Mouse (Mus musculus): ENCODE measurements around the gene Capn10. TPM values are rescaled to one million over a fixed set of nuclear protein-coding genes. Genes with fewer than 3 reads are reported as not detected.

The Capn10 gene
- polyA plus RNA-seq, 1 experiment from 2014 or later, result 40.2 TPM

- no peak for DNase-seq (ENCODE audit: low spot score)
- H3K9me3 ChIP-seq (replicated peaks; ENCODE audit: control insufficient read depth, low read length), result no peaks in the 10 kb centered on the region
- H3K4me3 ChIP-seq (ENCODE audit: low read depth, low read length), result no peak overlapping the region
- no peak overlapping the region for H3K4me2 ChIP-seq (ENCODE audit: low read length)
- H3K27me3 ChIP-seq (replicated peaks; ENCODE audit: control insufficient read depth, insufficient read depth, low read length), result no peaks in the 10 kb centered on the region
- H3K27ac ChIP-seq (ENCODE audit: low read depth, low read length), result no peak overlapping the region
- H3K4me1 ChIP-seq (ENCODE audit: control insufficient read depth, insufficient read depth, low read length), result no peaks in the 10 kb centered on the region
- 29% methylated on average over 11 of the region's 11 CpGs for WGBS
- H3K9ac ChIP-seq (ENCODE audit: low read length), result no peak overlapping the region
- ATAC-seq, result no peak
- no peaks in the 10 kb centered on the region for H3K36me3 ChIP-seq (ENCODE audit: control insufficient read depth, insufficient read depth, low read length)
These were observed 45.0 kb downstream of the Capn10 start for GRCm38 (mm10) chr1:92979073-92979602.

- Histone ChIP-seq H3K4me2 (ENCODE audit: low read length) (no peak overlapping the region), H3K27ac (ENCODE audit: low read depth, low read length) (no peak overlapping the region), H3K27me3 (replicated peaks; ENCODE audit: control insufficient read depth, insufficient read depth, low read length) (no peaks in the 10 kb centered on the region), H3K36me3 (ENCODE audit: control insufficient read depth, insufficient read depth, low read length) (no peaks in the 10 kb centered on the region), H3K4me1 (ENCODE audit: control insufficient read depth, insufficient read depth, low read length) (no peaks in the 10 kb centered on the region), H3K4me3 (ENCODE audit: low read depth, low read length) (no peak overlapping the region), H3K9ac (ENCODE audit: low read length) (no peak overlapping the region), H3K9me3 (replicated peaks; ENCODE audit: control insufficient read depth, low read length) (no peaks in the 10 kb centered on the region)
- no peak for ATAC-seq
- WGBS, result 89% methylated on average over 7 of the region's 7 CpGs
- DNase-seq (ENCODE audit: low spot score), result no peak
These were observed 47.1 kb downstream of the Capn10 start for GRCm38 (mm10) chr1:92981056-92981845.

GRCm38 (mm10) chr1:92982931-92983605, 48.9 kb downstream of the Capn10 start:
- Histone ChIP-seq H3K4me1 (ENCODE audit: control insufficient read depth, insufficient read depth, low read length) (no peaks in the 10 kb centered on the region), H3K4me2 (ENCODE audit: low read length) (no peak overlapping the region), H3K9ac (ENCODE audit: low read length) (no peak overlapping the region), H3K4me3 (ENCODE audit: low read depth, low read length) (no peak overlapping the region), H3K36me3 (ENCODE audit: control insufficient read depth, insufficient read depth, low read length) (no peaks in the 10 kb centered on the region), H3K27me3 (replicated peaks; ENCODE audit: control insufficient read depth, insufficient read depth, low read length) (no peaks in the 10 kb centered on the region), H3K9me3 (replicated peaks; ENCODE audit: control insufficient read depth, low read length) (no peaks in the 10 kb centered on the region), H3K27ac (ENCODE audit: low read depth, low read length) (no peak overlapping the region)
- WGBS, result 93% methylated on average over 17 of the region's 17 CpGs
- no peak for DNase-seq (ENCODE audit: low spot score)
- no peak for ATAC-seq

- no peak overlapping the region for H3K9ac ChIP-seq (ENCODE audit: low read length)
- 84% methylated on average over 5 of the region's 5 CpGs for WGBS
- H3K4me1 ChIP-seq (ENCODE audit: control insufficient read depth, insufficient read depth, low read length), result no peaks in the 10 kb centered on the region
- DNase-seq (ENCODE audit: low spot score), result no peak
- no peak overlapping the region for H3K4me2 ChIP-seq (ENCODE audit: low read length)
- no peaks in the 10 kb centered on the region for H3K9me3 ChIP-seq (replicated peaks; ENCODE audit: control insufficient read depth, low read length)
- H3K4me3 ChIP-seq (ENCODE audit: low read depth, low read length), result no peak overlapping the region
- no peaks in the 10 kb centered on the region for H3K36me3 ChIP-seq (ENCODE audit: control insufficient read depth, insufficient read depth, low read length)
- ATAC-seq, result no peak
- no peaks in the 10 kb centered on the region for H3K27me3 ChIP-seq (replicated peaks; ENCODE audit: control insufficient read depth, insufficient read depth, low read length)
- no peak overlapping the region for H3K27ac ChIP-seq (ENCODE audit: low read depth, low read length)
These were observed 50.8 kb downstream of the Capn10 start for GRCm38 (mm10) chr1:92984999-92985398.

- DNase-seq (ENCODE audit: low spot score) (no peak), ATAC-seq (no peak)
- no peak overlapping the region for H3K9ac ChIP-seq (ENCODE audit: low read length)
- no peak overlapping the region for H3K4me3 ChIP-seq (ENCODE audit: low read depth, low read length)
- no peaks in the 10 kb centered on the region for H3K36me3 ChIP-seq (ENCODE audit: control insufficient read depth, insufficient read depth, low read length)
- no peaks in the 10 kb centered on the region for H3K9me3 ChIP-seq (replicated peaks; ENCODE audit: control insufficient read depth, low read length)
- no peaks in the 10 kb centered on the region for H3K4me1 ChIP-seq (ENCODE audit: control insufficient read depth, insufficient read depth, low read length)
- no peaks in the 10 kb centered on the region for H3K27me3 ChIP-seq (replicated peaks; ENCODE audit: control insufficient read depth, insufficient read depth, low read length)
- WGBS, result 86% methylated on average over 4 of the region's 4 CpGs
- H3K4me2 ChIP-seq (ENCODE audit: low read length), result no peak overlapping the region
- no peak overlapping the region for H3K27ac ChIP-seq (ENCODE audit: low read depth, low read length)
These were observed 54.7 kb downstream of the Capn10 start for GRCm38 (mm10) chr1:92988894-92989293.

- no peak overlapping the region for H3K27ac ChIP-seq (ENCODE audit: low read depth, low read length)
- H3K36me3 ChIP-seq (ENCODE audit: control insufficient read depth, insufficient read depth, low read length), result no peaks in the 10 kb centered on the region
- 73% methylated on average over 4 of the region's 4 CpGs for WGBS
- H3K9ac ChIP-seq (ENCODE audit: low read length), result no peak overlapping the region
- no peak for ATAC-seq
- H3K9me3 ChIP-seq (replicated peaks; ENCODE audit: control insufficient read depth, low read length), result no peaks in the 10 kb centered on the region
- no peaks in the 10 kb centered on the region for H3K27me3 ChIP-seq (replicated peaks; ENCODE audit: control insufficient read depth, insufficient read depth, low read length)
- no peak overlapping the region for H3K4me2 ChIP-seq (ENCODE audit: low read length)
- DNase-seq (ENCODE audit: low spot score), result no peak
- no peaks in the 10 kb centered on the region for H3K4me1 ChIP-seq (ENCODE audit: control insufficient read depth, insufficient read depth, low read length)
- no peak overlapping the region for H3K4me3 ChIP-seq (ENCODE audit: low read depth, low read length)
These were observed 55.7 kb downstream of the Capn10 start for GRCm38 (mm10) chr1:92989891-92990290.

GRCm38 (mm10) chr1:92992214-92992855, 58.2 kb downstream of the Capn10 start:
- H3K4me1 ChIP-seq (ENCODE audit: control insufficient read depth, insufficient read depth, low read length), result no peaks in the 10 kb centered on the region
- H3K27ac ChIP-seq (ENCODE audit: low read depth, low read length), result no peak overlapping the region
- H3K4me2 ChIP-seq (ENCODE audit: low read length), result no peak overlapping the region
- ATAC-seq (no peak), DNase-seq (ENCODE audit: low spot score) (no peak)
- no peaks in the 10 kb centered on the region for H3K27me3 ChIP-seq (replicated peaks; ENCODE audit: control insufficient read depth, insufficient read depth, low read length)
- no peaks in the 10 kb centered on the region for H3K36me3 ChIP-seq (ENCODE audit: control insufficient read depth, insufficient read depth, low read length)
- no peak overlapping the region for H3K9ac ChIP-seq (ENCODE audit: low read length)
- H3K4me3 ChIP-seq (ENCODE audit: low read depth, low read length), result no peak overlapping the region
- WGBS, result 82% methylated on average over 6 of the region's 6 CpGs
- no peaks in the 10 kb centered on the region for H3K9me3 ChIP-seq (replicated peaks; ENCODE audit: control insufficient read depth, low read length)

- H3K27ac ChIP-seq (ENCODE audit: low read depth, low read length), result no peak overlapping the region
- no peak overlapping the region for H3K4me2 ChIP-seq (ENCODE audit: low read length)
- H3K9ac ChIP-seq (ENCODE audit: low read length), result no peak overlapping the region
- no peaks in the 10 kb centered on the region for H3K27me3 ChIP-seq (replicated peaks; ENCODE audit: control insufficient read depth, insufficient read depth, low read length)
- no peaks in the 10 kb centered on the region for H3K4me1 ChIP-seq (ENCODE audit: control insufficient read depth, insufficient read depth, low read length)
- no peaks in the 10 kb centered on the region for H3K36me3 ChIP-seq (ENCODE audit: control insufficient read depth, insufficient read depth, low read length)
- no peaks in the 10 kb centered on the region for H3K9me3 ChIP-seq (replicated peaks; ENCODE audit: control insufficient read depth, low read length)
- WGBS, result 71% methylated on average over 2 of the region's 2 CpGs
- DNase-seq (ENCODE audit: low spot score), result no peak
- no peak for ATAC-seq
- H3K4me3 ChIP-seq (ENCODE audit: low read depth, low read length), result no peak overlapping the region
These were observed 58.7 kb downstream of the Capn10 start for GRCm38 (mm10) chr1:92992880-92993279.
